Mouse (Mus musculus) midbrain, embryonic 12.5 days (tissue): Measurements from ENCODE around the gene Tmem210. TPM values are rescaled to one million over a fixed set of nuclear protein-coding genes. Genes with fewer than 3 reads are reported as not detected.

Source experiments
- ATAC-seq: fragments of 200-750 bp; cut with Nextera tagmentation; 2 replicates; pipeline ENCODE4 v1.8.0; 2017; ENCODE audit warnings: low read depth, moderate TSS enrichment, moderate library complexity; ENCODE audit not compliant: low FRiP score
- H3K27ac ChIP-seq: fragments of 300-500 bp; sonication (generic); replicated peaks from 2 replicates; pipeline ENCODE4 v1.5.1; 2016; ENCODE audit warnings: mild to moderate bottlenecking
- H3K27me3 ChIP-seq: fragments of 300-500 bp; sonication (generic); 2 replicates; pipeline ENCODE4 v1.6.1; 2016; ENCODE audit warnings: mild to moderate bottlenecking
- H3K36me3 ChIP-seq: fragments of 300-500 bp; sonication (generic); 2 replicates; pipeline ENCODE4 v1.6.1; 2016
- H3K4me1 ChIP-seq: fragments of 300-500 bp; sonication (generic); 2 replicates; pipeline ENCODE4 v1.6.1; 2016
- H3K4me2 ChIP-seq: fragments of 300-500 bp; sonication (generic); replicated peaks from 2 replicates; pipeline ENCODE4 v1.6.1; 2016; ENCODE audit warnings: mild to moderate bottlenecking, moderate library complexity
- H3K4me3 ChIP-seq: fragments of 300-500 bp; sonication (generic); 2 replicates; pipeline ENCODE4 v1.5.1; 2016; ENCODE audit warnings: mild to moderate bottlenecking
- H3K9ac ChIP-seq: fragments of 300-500 bp; sonication (generic); replicated peaks from 2 replicates; pipeline ENCODE4 v1.6.1; 2016; ENCODE audit warnings: mild to moderate bottlenecking, moderate library complexity
- H3K9me3 ChIP-seq: fragments of 300-500 bp; sonication (generic); 2 replicates; pipeline ENCODE4 v1.6.1; 2016; ENCODE audit warnings: mild to moderate bottlenecking
- WGBS: fragments of 180-500 bp; shearing (Covaris S2); methylation state at CpG from one replicate; pipeline ENCODE4 v1.1.7; 2016; 5-methylcytosine and 5-hydroxymethylcytosine counted together
- polyA plus RNA-seq: library from polyadenylated mRNA; unstranded; fragments of >200 nt; fragmentation: Nextera tagmentation; extraction: Ambion mirVana; gene quantifications from 2 replicates; pipeline ENCODE4 v1.2.1, GENCODE M21; 2016

The Tmem210 gene
- polyA plus RNA-seq, 1 experiment from 2014 or later: not detected

- 67% methylated on average over 9 of the region's 9 CpGs for WGBS
- Histone ChIP-seq H3K4me3 (peak overlapping the region; percentile 85), H3K9me3 (no peaks in the 10 kb centered on the region), H3K27me3 (peaks cover 4% of the 10 kb centered on the region; the same call in 1 of the 2 replicates), H3K36me3 (peaks cover 26% of the 10 kb centered on the region), H3K9ac (peak overlapping the region; percentile 82), H3K27ac (no peak overlapping the region), H3K4me1 (peaks cover 18% of the 10 kb centered on the region), H3K4me2 (peak overlapping the region; percentile 86)
- no peak for ATAC-seq
These were observed 43.5 kb downstream of the Tmem210 start for GRCm38 (mm10) chr2:25331470-25331869.

GRCm38 (mm10) chr2:25332286-25333160 lies 44.6 kb downstream of the Tmem210 start, which contains the start of gene Man1b1:
Gene Man1b1 (plus strand): TSS chr2:25332338.
- Histone ChIP-seq H3K4me3 (peak within 1 kb of the TSS; percentile 85), H3K9ac (peak within 1 kb of the TSS; percentile 82), H3K4me1 (peaks cover 18% of the 10 kb centered on the region), H3K9me3 (no peaks in the 10 kb centered on the region), H3K27ac (peak within 1 kb of the TSS; percentile 82), H3K27me3 (no peaks in the 10 kb centered on the region), H3K4me2 (peak within 1 kb of the TSS; percentile 86), H3K36me3 (peaks cover 36% of the 10 kb centered on the region)
- ATAC-seq: peak; percentile 98
- WGBS: under 1% methylated on average over 78 of the region's 78 CpGs

GRCm38 (mm10) chr2:25333569-25333968 lies 45.6 kb downstream of the Tmem210 start:
- peak overlapping the region; percentile 86 for H3K4me2 ChIP-seq
- H3K9me3 ChIP-seq: no peaks in the 10 kb centered on the region
- 78% methylated on average over 2 of the region's 2 CpGs for WGBS
- no peak for ATAC-seq
- peak overlapping the region; percentile 80 for H3K9ac ChIP-seq
- H3K4me1 ChIP-seq: peaks cover 18% of the 10 kb centered on the region
- peak overlapping the region; percentile 85 for H3K4me3 ChIP-seq
- H3K27ac ChIP-seq: no peak overlapping the region
- H3K36me3 ChIP-seq: peaks cover 47% of the 10 kb centered on the region
- H3K27me3 ChIP-seq: no peaks in the 10 kb centered on the region

GRCm38 (mm10) chr2:25338303-25338702 lies 50.4 kb downstream of the Tmem210 start:
- H3K4me3 ChIP-seq: no peak overlapping the region
- H3K9ac ChIP-seq: no peak overlapping the region
- H3K27me3 ChIP-seq: no peaks in the 10 kb centered on the region
- 92% methylated on average over 6 of the region's 6 CpGs for WGBS
- no peak overlapping the region for H3K27ac ChIP-seq
- H3K4me2 ChIP-seq: no peak overlapping the region
- peaks cover 82% of the 10 kb centered on the region for H3K36me3 ChIP-seq
- H3K9me3 ChIP-seq: no peaks in the 10 kb centered on the region
- ATAC-seq: no peak
- peaks cover 10% of the 10 kb centered on the region for H3K4me1 ChIP-seq

Other genes starting within 250 kb of the Tmem210 start
- 102 and 104 TPM in 2 replicates for gene Nsmf, start 233.8 kb upstream of the Tmem210 start, polyA plus RNA-seq
- gene Entpd8, start 207.8 kb upstream of the Tmem210 start, polyA plus RNA-seq: not detected in 2 replicates
- not detected in 2 replicates for gene Noxa1, start 193.0 kb upstream of the Tmem210 start, polyA plus RNA-seq
- 91.2 and 92.1 TPM in 2 replicates for gene Nrarp, start 107.4 kb upstream of the Tmem210 start, polyA plus RNA-seq
- 1.4 and 1.6 TPM in 2 replicates for gene Tor4a, start 91.3 kb upstream of the Tmem210 start, polyA plus RNA-seq
- gene Nelfb, start 76.7 kb upstream of the Tmem210 start, polyA plus RNA-seq: 118 and 123 TPM in 2 replicates
- not detected in 2 replicates for gene Stpg3, start 73.5 kb upstream of the Tmem210 start, polyA plus RNA-seq
- gene Fam166a, start 69.4 kb upstream of the Tmem210 start, polyA plus RNA-seq: 0.21 and 1.6 TPM in 2 replicates
- gene Tubb4b, start 63.4 kb upstream of the Tmem210 start, polyA plus RNA-seq: 460 and 476 TPM in 2 replicates
- not detected in 2 replicates for gene Slc34a3, start 53.8 kb upstream of the Tmem210 start, polyA plus RNA-seq
- not detected in 2 replicates for gene Rnf224, start 51.4 kb upstream of the Tmem210 start, polyA plus RNA-seq
- gene Rnf208, start 45.9 kb upstream of the Tmem210 start, polyA plus RNA-seq: 31.9 and 35.3 TPM in 2 replicates
- not detected in 2 replicates for gene Cysrt1, start 45.7 kb upstream of the Tmem210 start, polyA plus RNA-seq
- gene AL732309.1, start 41.3 kb upstream of the Tmem210 start, polyA plus RNA-seq: 5.1 and 5.2 TPM in 2 replicates
- gene Tmem203, start 32.7 kb upstream of the Tmem210 start, polyA plus RNA-seq: 20.6 and 23.6 TPM in 2 replicates
- gene Tprn, start 25.5 kb upstream of the Tmem210 start, polyA plus RNA-seq: 10.1 and 10.2 TPM in 2 replicates
- 210 and 216 TPM in 2 replicates for gene Ssna1, start 15.7 kb upstream of the Tmem210 start, polyA plus RNA-seq
- gene Anapc2, start 15.7 kb upstream of the Tmem210 start, polyA plus RNA-seq: 143 and 144 TPM in 2 replicates
- not detected in 2 replicates for gene Lrrc26, start 1.8 kb downstream of the Tmem210 start, polyA plus RNA-seq
- 6.1 and 8.2 TPM in 2 replicates for gene Grin1, start 31.0 kb downstream of the Tmem210 start, polyA plus RNA-seq
- 72.2 and 72.9 TPM in 2 replicates for gene Man1b1, start 44.2 kb downstream of the Tmem210 start, polyA plus RNA-seq
- gene Dpp7, start 68.2 kb downstream of the Tmem210 start, polyA plus RNA-seq: 19.5 and 20.5 TPM in 2 replicates
- gene Uap1l1, start 77.5 kb downstream of the Tmem210 start, polyA plus RNA-seq: 2.9 and 7.4 TPM in 2 replicates
- gene Sapcd2, start 84.2 kb downstream of the Tmem210 start, polyA plus RNA-seq: 52.1 and 52.3 TPM in 2 replicates
- 0.20 TPM in 2 replicates for gene Entpd2, start 107.7 kb downstream of the Tmem210 start, polyA plus RNA-seq
- gene Npdc1, start 111.2 kb downstream of the Tmem210 start, polyA plus RNA-seq: 216 and 221 TPM in 2 replicates
- gene Fut7, start 135.1 kb downstream of the Tmem210 start, polyA plus RNA-seq: 0.09 TPM in 1 of 2 replicates, not detected in the other
- gene Abca2, start 140.6 kb downstream of the Tmem210 start, polyA plus RNA-seq: 9.4 and 10.3 TPM in 2 replicates
- gene Clic3, start 168.7 kb downstream of the Tmem210 start, polyA plus RNA-seq: 2.5 and 2.9 TPM in 2 replicates
- gene Paxx, start 172.9 kb downstream of the Tmem210 start, polyA plus RNA-seq: 42.9 and 48.6 TPM in 2 replicates
- gene Ptgds, start 181.9 kb downstream of the Tmem210 start, polyA plus RNA-seq: 1.5 and 1.8 TPM in 2 replicates
- gene Lcn12, start 205.8 kb downstream of the Tmem210 start, polyA plus RNA-seq: not detected in 2 replicates
- gene Fbxw5, start 212.6 kb downstream of the Tmem210 start, polyA plus RNA-seq: 104 and 112 TPM in 2 replicates
- 5.1 and 5.3 TPM in 2 replicates for gene C8g, start 213.6 kb downstream of the Tmem210 start, polyA plus RNA-seq